Mouse (Mus musculus): ENCODE results near the gene Defb45. TPM values are rescaled to one million over a fixed set of nuclear protein-coding genes. Genes with fewer than 3 reads are reported as not detected.

Gene Defb45
- polyA plus RNA-seq, 1 experiment from 2014 or later = not detected

Other genes with a start within 250 kb of the Defb45 start
- 6.3 and 7.6 TPM in 2 replicates for gene Nrsn2, start 222.8 kb downstream of the Defb45 start, polyA plus RNA-seq (2014; fragmentation: Nextera tagmentation; extraction: Ambion mirVana)
- gene Sox12, start 201.3 kb downstream of the Defb45 start, polyA plus RNA-seq (2014; fragmentation: Nextera tagmentation; extraction: Ambion mirVana) = 20.4 and 22.9 TPM in 2 replicates
- gene Zcchc3, start 184.4 kb downstream of the Defb45 start, polyA plus RNA-seq (2014; fragmentation: Nextera tagmentation; extraction: Ambion mirVana) = 59.4 and 63.9 TPM in 2 replicates
- gene 6820408C15Rik, start 183.8 kb downstream of the Defb45 start, polyA plus RNA-seq (2014; fragmentation: Nextera tagmentation; extraction: Ambion mirVana) = 0.41 and 0.79 TPM in 2 replicates
- not detected in 2 replicates for gene Defb23, start 134.8 kb downstream of the Defb45 start, polyA plus RNA-seq (2014; fragmentation: Nextera tagmentation; extraction: Ambion mirVana)
- not detected in 2 replicates for gene Defb20, start 122.3 kb downstream of the Defb45 start, polyA plus RNA-seq (2014; fragmentation: Nextera tagmentation; extraction: Ambion mirVana)
- gene Defb22, start 109.3 kb downstream of the Defb45 start, polyA plus RNA-seq (2014; fragmentation: Nextera tagmentation; extraction: Ambion mirVana) = not detected in 2 replicates
- not detected in 2 replicates for gene Defb26, start 87.7 kb downstream of the Defb45 start, polyA plus RNA-seq (2014; fragmentation: Nextera tagmentation; extraction: Ambion mirVana)
- not detected in 2 replicates for gene Defb28, start 81.1 kb downstream of the Defb45 start, polyA plus RNA-seq (2014; fragmentation: Nextera tagmentation; extraction: Ambion mirVana)
- gene Defb29, start 59.3 kb downstream of the Defb45 start, polyA plus RNA-seq (2014; fragmentation: Nextera tagmentation; extraction: Ambion mirVana) = not detected in 2 replicates
- not detected in 2 replicates for gene Gm17416, start 30.1 kb downstream of the Defb45 start, polyA plus RNA-seq (2014; fragmentation: Nextera tagmentation; extraction: Ambion mirVana)
- gene Defb21, start 26.7 kb downstream of the Defb45 start, polyA plus RNA-seq (2014; fragmentation: Nextera tagmentation; extraction: Ambion mirVana) = not detected in 2 replicates
- not detected in 2 replicates for gene Defb19, start 19.1 kb downstream of the Defb45 start, polyA plus RNA-seq (2014; fragmentation: Nextera tagmentation; extraction: Ambion mirVana)
- gene Defb36, start 4.9 kb upstream of the Defb45 start, polyA plus RNA-seq (2014; fragmentation: Nextera tagmentation; extraction: Ambion mirVana) = not detected in 2 replicates
- gene Defb25, start 23.7 kb upstream of the Defb45 start, polyA plus RNA-seq (2014; fragmentation: Nextera tagmentation; extraction: Ambion mirVana) = not detected in 2 replicates
- 0.21 and 0.32 TPM in 2 replicates for gene Rem1, start 27.6 kb upstream of the Defb45 start, polyA plus RNA-seq (2014; fragmentation: Nextera tagmentation; extraction: Ambion mirVana)
- gene H13, start 70.1 kb upstream of the Defb45 start, polyA plus RNA-seq (2014; fragmentation: Nextera tagmentation; extraction: Ambion mirVana) = 110 and 112 TPM in 2 replicates
- 37.9 and 39.5 TPM in 2 replicates for gene Mcts2, start 87.6 kb upstream of the Defb45 start, polyA plus RNA-seq (2014; fragmentation: Nextera tagmentation; extraction: Ambion mirVana)
- gene Id1, start 136.9 kb upstream of the Defb45 start, polyA plus RNA-seq (2014; fragmentation: Nextera tagmentation; extraction: Ambion mirVana) = 51.1 and 53.1 TPM in 2 replicates
- gene Cox4i2, start 154.8 kb upstream of the Defb45 start, polyA plus RNA-seq (2014; fragmentation: Nextera tagmentation; extraction: Ambion mirVana) = 4.6 and 5.5 TPM in 2 replicates
- gene Bcl2l1, start 232.3 kb upstream of the Defb45 start, polyA plus RNA-seq (2014; fragmentation: Nextera tagmentation; extraction: Ambion mirVana) = 135 and 140 TPM in 2 replicates
- gene Tpx2, start 248.6 kb upstream of the Defb45 start, polyA plus RNA-seq (2014; fragmentation: Nextera tagmentation; extraction: Ambion mirVana) = 168 and 185 TPM in 2 replicates

Measured in forebrain, embryonic 11.5 days (tissue).